Mouse (Mus musculus) erythroid progenitor cell, adult 5-6 weeks (primary cell): ENCODE measurements around the gene AC131692.1. TPM values are rescaled to one million over a fixed set of nuclear protein-coding genes. Genes with fewer than 3 reads are reported as not detected.
A peak's percentile ranks its signal among the peaks of the same experiment; 100 is the strongest.
"Not testable (repeated sequence)": the region's sequence is repeated elsewhere in the genome, so short reads cannot be mapped to it uniquely, and the experiment has no call there.

Source experiments
- ATAC-seq: replicated peaks from 2 replicates; pipeline ENCODE4 v1.8.0; 2016; ENCODE audit warnings: moderate number of reproducible peaks, mild to moderate bottlenecking, moderate TSS enrichment, inconsistent platforms; ENCODE audit not compliant: poor library complexity, low FRiP score, severe bottlenecking
- total RNA-seq, 2 experiments: library from RNA; stranded (forward) in 1 of 2; stranded (reverse) in 1 of 2; fragments of 150-400 nt in 1 of 2; fragments of 186-747, 209-891 nt in 1 of 2; gene quantifications; 2 replicates each; pipeline versions ENCODE4 v1.2.3 to v1.2.4; 2015 to 2017; ENCODE audit warnings: low replicate concordance in 2 of 2

AC131692.1 gene
- total RNA-seq, 2 experiments from 2014 or later, result 21.4 to 29.4 TPM

DNA sequence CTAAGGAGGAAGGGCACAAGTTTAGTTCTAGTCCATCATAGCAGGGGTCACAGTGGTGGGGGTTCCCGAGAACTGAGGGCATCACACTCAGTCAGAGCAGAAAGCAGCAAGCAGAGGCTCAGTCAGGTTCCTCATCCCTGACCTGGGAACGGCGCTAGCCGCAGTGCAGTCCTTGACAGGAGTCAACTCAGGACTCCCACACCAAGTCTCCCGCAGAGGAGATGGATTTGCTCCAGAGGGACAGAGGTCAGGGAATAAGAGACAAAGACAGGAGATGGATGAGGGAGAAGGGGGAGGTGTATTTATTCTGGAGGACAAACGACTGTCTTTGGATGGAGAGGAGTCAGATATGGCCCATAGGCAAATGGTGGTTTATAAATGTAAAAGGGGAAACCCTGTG lies 18.9 kb downstream of the AC131692.1 start:
- ATAC-seq, result no peak

- ATAC-seq, result no peak
Measured at GRCm38 (mm10) chr19:6116113-6116850, 22.1 kb downstream of the AC131692.1 start.

GRCm38 (mm10) chr19:6117346-6117985 lies 23.2 kb downstream of the AC131692.1 start:
- no peak for ATAC-seq

GRCm38 (mm10) chr19:6117986-6118676 lies 23.9 kb downstream of the AC131692.1 start, which contains the start of gene Sac3d1:
Sac3d1 (minus strand) TSS chr19:6118650.
- peak; percentile 87 for ATAC-seq

DNA sequence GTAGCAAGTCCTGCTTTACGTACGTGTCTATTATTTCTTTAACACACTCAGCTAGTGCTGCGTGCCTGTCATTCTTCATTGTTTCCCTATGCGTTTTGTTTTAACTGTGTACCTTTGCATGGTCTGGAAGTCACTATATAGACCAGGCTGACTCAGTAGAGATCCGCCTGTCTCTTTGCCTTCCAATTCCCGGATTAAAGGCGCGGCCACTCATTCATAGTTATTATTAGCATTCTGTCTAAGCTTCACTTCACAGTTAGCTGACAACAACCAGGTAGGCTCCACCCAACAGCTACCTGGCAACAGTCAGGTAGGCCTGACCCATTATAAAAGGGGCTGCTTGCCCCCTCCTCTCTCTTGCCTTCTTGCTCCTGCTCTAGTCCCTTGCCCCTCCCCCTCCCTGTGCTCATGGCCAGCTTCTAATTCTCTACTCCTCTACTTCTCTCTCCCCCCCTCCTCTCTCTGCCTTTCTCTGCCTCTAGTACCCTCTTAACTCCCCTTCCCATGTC lies 24.5 kb downstream of the AC131692.1 start:
- peak; percentile 23 for ATAC-seq

GRCm38 (mm10) chr19:6121761-6122160 lies 27.5 kb downstream of the AC131692.1 start:
- ATAC-seq, result no peak

DNA sequence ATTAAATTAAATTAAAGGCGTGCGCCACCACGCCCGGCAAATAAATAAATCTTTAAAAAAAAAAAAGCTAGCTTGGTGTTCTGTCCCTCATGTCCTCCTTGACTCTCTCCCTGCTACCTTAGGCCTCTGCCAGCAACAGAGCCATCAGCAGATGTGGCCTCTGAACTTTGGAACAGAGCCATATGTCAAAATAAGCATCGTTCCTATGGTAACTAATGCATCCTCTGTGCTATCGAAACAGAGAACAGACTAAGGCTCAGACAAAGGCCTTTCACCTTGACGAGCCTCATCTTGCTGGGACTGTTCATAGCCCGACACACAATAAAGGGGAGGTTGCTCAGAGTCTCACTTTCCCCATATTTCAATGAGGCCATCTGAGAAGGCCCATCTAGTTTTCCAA lies 29.1 kb downstream of the AC131692.1 start:
- ATAC-seq, result no peak

DNA sequence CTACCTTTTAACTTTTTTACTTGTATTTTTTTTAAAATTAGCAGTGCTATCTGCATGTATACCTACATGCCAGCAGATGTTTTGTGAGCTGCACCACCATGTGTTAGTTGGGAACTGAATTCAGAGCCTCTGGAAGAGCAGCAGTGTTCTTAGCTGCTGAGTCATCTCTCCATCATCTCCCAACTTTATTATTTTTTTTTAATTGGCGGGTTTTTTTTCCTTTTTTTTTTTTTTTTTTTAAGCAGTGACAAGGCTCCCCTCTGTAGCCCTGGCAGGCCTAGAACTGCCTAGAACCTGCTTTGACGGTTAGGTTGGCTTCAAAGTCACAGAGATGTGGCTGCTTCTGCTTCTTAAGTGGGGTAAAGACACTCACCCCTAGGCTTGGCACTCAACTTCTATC lies 30.7 kb downstream of the AC131692.1 start:
- no peak for ATAC-seq

GRCm38 (mm10) chr19:6126289-6126688 lies 32.1 kb downstream of the AC131692.1 start:
- peak; percentile 39; the same call in 1 of the 2 replicates for ATAC-seq

GRCm38 (mm10) chr19:6126789-6127580 lies 32.8 kb downstream of the AC131692.1 start:
- ATAC-seq, result no peak

- ATAC-seq, result peak; percentile 86
Measured at GRCm38 (mm10) chr19:6127760-6128341, 33.6 kb downstream of the AC131692.1 start, which contains the start of gene Snx15. Snx15 (minus strand) TSS chr19:6128304.

GRCm38 (mm10) chr19:6130414-6131128 lies 36.4 kb downstream of the AC131692.1 start:
- not testable (repeated sequence) for ATAC-seq

GRCm38 (mm10) chr19:6132171-6132827 lies 38.1 kb downstream of the AC131692.1 start:
- peak; percentile 76 for ATAC-seq

- ATAC-seq, result not testable (repeated sequence)
Measured at GRCm38 (mm10) chr19:6133197-6133596, 39.0 kb downstream of the AC131692.1 start.

- ATAC-seq, result no peak
Measured at GRCm38 (mm10) chr19:6136397-6136796, 42.2 kb downstream of the AC131692.1 start.

GRCm38 (mm10) chr19:6139701-6140100 lies 45.5 kb downstream of the AC131692.1 start:
- no peak for ATAC-seq

DNA sequence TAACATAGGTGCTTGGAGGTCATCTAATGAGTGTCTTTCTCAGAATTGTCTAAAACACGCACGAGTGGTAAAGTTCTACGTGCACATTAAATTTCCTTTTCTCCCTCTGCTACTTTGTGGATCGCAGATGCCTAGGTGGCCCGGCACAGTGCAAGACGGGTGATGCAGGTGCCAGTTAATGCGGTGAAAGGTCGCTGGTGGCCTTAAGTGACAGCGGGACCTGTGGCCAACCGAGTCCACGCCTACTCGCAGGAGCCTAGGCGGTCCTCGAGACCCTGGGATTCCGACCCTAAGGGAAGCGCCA lies 46.1 kb downstream of the AC131692.1 start:
- ATAC-seq, result peak; percentile 28; the same call in 1 of the 2 replicates

DNA sequence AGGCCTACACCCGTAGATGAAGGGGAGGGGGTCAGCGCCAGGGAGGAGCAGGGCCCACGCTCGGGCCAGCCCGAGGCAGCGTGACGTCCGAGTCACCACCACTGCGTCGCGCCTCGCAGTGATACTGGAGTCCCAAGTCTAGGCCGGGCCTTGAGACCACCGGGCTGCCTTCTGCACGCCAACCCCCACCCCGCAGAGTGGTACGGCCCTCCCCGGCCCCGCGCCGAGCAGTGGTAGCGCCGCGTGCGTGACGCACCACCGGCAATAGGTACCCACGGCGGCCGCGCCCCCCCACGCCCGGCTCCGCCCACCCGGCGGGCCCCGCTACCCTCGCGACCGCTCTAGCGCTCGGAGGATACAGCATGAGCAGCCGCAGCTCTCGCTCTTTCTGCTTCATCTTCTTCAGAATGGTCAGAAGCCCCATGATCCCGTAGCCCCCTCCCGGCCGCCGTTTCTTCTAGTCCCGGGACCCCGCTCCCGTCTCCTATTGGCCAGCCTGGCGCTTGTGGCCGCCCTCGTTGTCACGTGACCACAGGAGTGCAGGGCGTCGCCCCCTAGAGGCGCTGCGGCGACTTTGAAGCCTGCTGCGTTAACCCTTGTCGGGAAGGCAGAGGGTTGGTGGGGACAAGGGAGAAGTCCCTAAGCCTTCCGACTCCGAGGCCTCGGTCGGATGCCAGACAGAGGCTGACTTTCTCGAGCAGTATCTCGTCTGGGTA lies 46.6 kb downstream of the AC131692.1 start, which contains the start of gene Batf2:
Batf2 (plus strand) TSS at position 306 of the 716 bp plus-strand sequence.
- peak; percentile 90 for ATAC-seq
